In genomic region chr1:91874633-91875032, GRCm38 (mm10) we compare ENCODE assay signal across 9 mouse cellular contexts.
DNase-seq lines count a peak whose midpoint lies in the region; ATAC-seq and TF ChIP-seq lines count a peak whose summit lies in the region.
"Had no signal": no experiment of that assay in that cellular context is flagged by ENCODE, and none has a peak within 500 bp of the region (broad histone marks: within the 10 kb centered on the region; RNA-seq: fewer than 3 reads in every experiment).

No protein-coding gene starts in this region.

- TF ChIP-seq CTCF in E14TG2a.4 (conservative IDR thresholded peaks at IDR 0.05; ENCODE audit: low read length): peak; percentile 76
- TF ChIP-seq CTCF in gastrocnemius, adult 2 months (IDR thresholded peaks at IDR 0.05): peak; percentile 91
- TF ChIP-seq CTCF in liver, postnatal 0 days (IDR thresholded peaks at IDR 0.05; ENCODE audit: low read depth): peak; percentile 89

- H3K36me3 ChIP-seq in E14TG2a.4 (ENCODE audit: insufficient read depth, low read length): no peaks in the 10 kb centered on the region
- no peaks in the 10 kb centered on the region for H3K36me3 ChIP-seq in liver, postnatal 0 days (replicated peaks; ENCODE audit: insufficient read depth, low read length)
- H3K36me3 ChIP-seq: heart, embryonic 13.5 days had no signal

- no peak overlapping the region for H3K9ac ChIP-seq in liver, postnatal 0 days (replicated peaks)
- H3K9ac ChIP-seq: heart, embryonic 13.5 days had no signal

- H3K27ac ChIP-seq in gastrocnemius, adult 2 months: no peak overlapping the region
- no peak overlapping the region for H3K27ac ChIP-seq in liver, postnatal 0 days (ENCODE audit: low read depth)
- H3K27ac ChIP-seq: heart, embryonic 13.5 days had no signal

- H3K4me3 ChIP-seq in E14TG2a.4 (replicated peaks; ENCODE audit: low read length): no peak overlapping the region
- no peak overlapping the region for H3K4me3 ChIP-seq in gastrocnemius, adult 2 months
- H3K4me3 ChIP-seq in liver, postnatal 0 days (ENCODE audit: low read depth, low read length): no peak overlapping the region
- H3K4me3 ChIP-seq: heart, embryonic 13.5 days had no signal

- peaks cover 13% of the 10 kb centered on the region; the same call in 1 of the 2 replicates for H3K27me3 ChIP-seq in E14TG2a.4 (ENCODE audit: insufficient read depth, low read length)
- no peaks in the 10 kb centered on the region for H3K27me3 ChIP-seq in liver, postnatal 0 days (ENCODE audit: insufficient read depth, low read length)

- 16% methylated on average over 2 of the region's 2 CpGs for WGBS in liver, postnatal 0 days (ENCODE audit: insufficient replicate concordance)

- TF ChIP-seq EP300 in liver, postnatal 0 days (IDR thresholded peaks at IDR 0.05; ENCODE audit: low read depth): no peak

- ATAC-seq in liver, postnatal 0 days: peak; percentile 34; the same call in 1 of the 2 replicates

- intact Hi-C loops in gastrocnemius, adult 2 months (cut with DNase I): loop anchor here (1.0 to 5.0 kb wide), 2 partner anchors 117 to 351 kb away; no protein-coding TSS in a partner anchor

- H3K9me3 ChIP-seq in E14TG2a.4 (ENCODE audit: low read length): no peaks in the 10 kb centered on the region
- H3K9me3 ChIP-seq in liver, postnatal 0 days (ENCODE audit: low read length): no peaks in the 10 kb centered on the region
- H3K9me3 ChIP-seq: heart, embryonic 13.5 days had no signal

- no peak overlapping the region for H3K4me2 ChIP-seq in liver, postnatal 0 days (ENCODE audit: low read depth, low read length)
- H3K4me2 ChIP-seq: heart, embryonic 13.5 days had no signal

- peaks cover 12% of the 10 kb centered on the region for H3K4me1 ChIP-seq in E14TG2a.4 (replicated peaks; ENCODE audit: low read depth, low read length)
- H3K4me1 ChIP-seq in liver, postnatal 0 days (ENCODE audit: insufficient read depth): peaks cover 6% of the 10 kb centered on the region; the same call in 1 of the 2 replicates

- peak; percentile 92 for DNase-seq in 3T3-L1 (ENCODE audit: low read depth, low spot score)
- DNase-seq in c-Kit-positive CD71-positive TER-119-positive erythroid progenitor cells, embryonic 14.5 days (ENCODE audit: low spot score): peak; percentile 5
- peak; percentile 83 for DNase-seq in gastrocnemius, adult 2 months
- peak; percentile 79 for DNase-seq in kidney, adult 18-20 months
- DNase-seq in liver, postnatal 0 days: peak; percentile 81
- peak; percentile 82 for DNase-seq in retina, postnatal 1 day
- no peak for DNase-seq in T-cell, adult 2 months (ENCODE audit: low spot score)
